Mouse (Mus musculus): ENCODE results near the gene Phkg2. TPM values are rescaled to one million over a fixed set of nuclear protein-coding genes. Genes with fewer than 3 reads are reported as not detected.
"Not testable (repeated sequence)": the region's sequence is repeated elsewhere in the genome, so short reads cannot be mapped to it uniquely, and the experiment has no call there.

Gene Phkg2
- polyA plus RNA-seq, 1 experiment from 2014 or later, result 43.4 TPM

DNA sequence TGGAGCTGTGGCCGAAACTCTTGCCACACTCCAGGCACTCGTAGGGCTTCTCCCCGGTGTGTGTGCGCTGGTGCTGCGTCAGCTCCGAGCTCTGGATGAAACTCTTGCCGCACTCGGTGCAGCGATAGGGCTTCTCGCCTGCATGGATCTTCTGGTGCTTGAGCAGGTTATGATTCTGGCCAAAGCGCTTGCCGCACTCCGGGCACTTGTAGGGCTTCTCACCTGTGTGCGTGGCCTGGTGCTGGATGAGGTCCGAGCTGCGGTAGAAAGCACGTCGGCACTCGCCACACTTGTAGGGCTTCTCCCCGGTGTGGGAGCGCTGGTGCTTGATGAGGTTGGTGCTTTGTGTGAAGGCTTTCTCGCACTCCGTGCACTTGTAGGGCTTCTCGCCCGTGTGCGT lies 38.4 kb downstream of the Phkg2 start:
- peaks cover 24% of the 10 kb centered on the region for H3K4me1 ChIP-seq
- 96% methylated on average over 26 of the region's 26 CpGs for WGBS
- H3K27ac ChIP-seq (replicated peaks), result no peak overlapping the region
- no peak for DNase-seq (ENCODE audit: low spot score)
- H3K4me3 ChIP-seq, result 0 out of 2 replicates have a peak overlapping the region, but pooled peaks have one; percentile 1
- peaks cover 15% of the 10 kb centered on the region; the same call in 1 of the 2 replicates for H3K9me3 ChIP-seq
- H3K36me3 ChIP-seq (replicated peaks), result peaks cover 72% of the 10 kb centered on the region
- no peaks in the 10 kb centered on the region for H3K27me3 ChIP-seq (replicated peaks; ENCODE audit: low read depth, poor library complexity, severe bottlenecking)

DNA sequence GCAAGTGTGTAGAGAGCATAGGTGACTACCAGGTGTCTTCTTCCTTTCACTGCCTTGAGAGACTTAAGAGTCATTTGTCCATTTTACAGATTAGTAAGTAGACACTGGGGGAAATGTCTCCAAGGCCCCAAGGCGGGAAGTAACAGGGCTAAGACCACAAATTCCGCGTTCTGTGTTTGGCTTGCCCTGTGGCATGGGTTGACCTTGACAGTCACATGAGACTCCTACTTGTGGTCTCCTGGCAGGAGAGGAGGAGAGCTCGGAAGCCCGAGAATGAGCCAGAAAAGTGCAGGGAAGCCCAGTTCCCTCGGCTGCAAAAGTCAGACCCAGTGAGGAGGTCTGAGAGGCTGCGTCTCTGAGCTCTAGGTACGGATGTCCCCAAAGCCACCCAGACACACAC lies 40.4 kb downstream of the Phkg2 start:
- no peak for DNase-seq (ENCODE audit: low spot score)
- 87% methylated on average over 8 of the region's 8 CpGs for WGBS
- no peak overlapping the region for H3K27ac ChIP-seq (replicated peaks)
- H3K4me3 ChIP-seq, result peak overlapping the region; percentile 95
- peaks cover 15% of the 10 kb centered on the region; the same call in 1 of the 2 replicates for H3K9me3 ChIP-seq
- peaks cover 25% of the 10 kb centered on the region for H3K4me1 ChIP-seq
- H3K27me3 ChIP-seq (replicated peaks; ENCODE audit: low read depth, poor library complexity, severe bottlenecking), result no peaks in the 10 kb centered on the region
- peaks cover 52% of the 10 kb centered on the region for H3K36me3 ChIP-seq (replicated peaks)

DNA sequence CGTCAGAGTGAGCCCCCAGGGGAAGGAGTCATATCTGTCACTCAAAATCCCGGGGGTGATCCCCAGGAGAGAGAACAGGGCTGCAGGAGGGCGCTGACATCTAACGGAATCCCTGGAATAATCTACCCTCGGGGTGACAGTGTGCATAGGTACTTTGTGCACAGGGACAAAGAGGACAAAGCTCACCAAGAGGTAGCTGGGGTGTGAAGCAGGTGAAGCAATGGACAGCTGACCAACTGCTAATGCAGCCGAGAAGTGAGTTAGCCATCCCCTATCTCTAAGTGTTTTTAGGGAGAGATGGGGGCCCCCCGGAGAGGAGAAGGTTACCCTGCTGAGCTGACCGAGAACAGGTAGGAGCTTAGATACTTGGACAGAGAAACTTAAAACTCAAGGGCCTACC lies 41.0 kb downstream of the Phkg2 start:
- DNase-seq (ENCODE audit: low spot score), result no peak
- H3K27ac ChIP-seq (replicated peaks), result peak overlapping the region; percentile 98
- H3K36me3 ChIP-seq (replicated peaks), result peaks cover 46% of the 10 kb centered on the region
- H3K27me3 ChIP-seq (replicated peaks; ENCODE audit: low read depth, poor library complexity, severe bottlenecking), result no peaks in the 10 kb centered on the region
- H3K9me3 ChIP-seq, result peaks cover 15% of the 10 kb centered on the region; the same call in 1 of the 2 replicates
- peaks cover 25% of the 10 kb centered on the region for H3K4me1 ChIP-seq
- peak overlapping the region; percentile 95 for H3K4me3 ChIP-seq
- 18% methylated on average over 8 of the region's 8 CpGs for WGBS

DNA sequence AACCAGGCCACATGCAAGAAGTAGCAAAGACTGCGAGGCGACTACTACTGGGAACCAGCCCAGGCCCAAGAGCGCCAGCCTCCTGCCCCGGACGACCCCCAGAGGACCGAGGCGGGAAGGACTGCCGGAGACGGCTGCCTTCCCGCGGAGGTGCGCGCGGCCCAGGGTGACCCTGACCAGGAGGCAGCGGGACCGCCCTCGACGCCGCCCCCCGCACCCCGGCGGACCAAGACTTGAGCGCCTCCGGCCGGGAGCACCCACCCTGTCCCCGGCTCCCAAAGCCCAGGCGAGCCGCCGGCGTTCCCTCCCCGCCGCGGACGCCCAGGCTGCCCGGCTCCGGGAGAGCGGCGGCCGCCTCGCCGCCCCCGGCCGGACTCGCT lies 41.4 kb downstream of the Phkg2 start:
- peak overlapping the region; percentile 98 for H3K27ac ChIP-seq (replicated peaks)
- peak overlapping the region; percentile 95 for H3K4me3 ChIP-seq
- H3K9me3 ChIP-seq, result peaks cover 15% of the 10 kb centered on the region; the same call in 1 of the 2 replicates
- peaks cover 42% of the 10 kb centered on the region for H3K36me3 ChIP-seq (replicated peaks)
- H3K4me1 ChIP-seq, result peaks cover 25% of the 10 kb centered on the region
- peak; percentile 78 for DNase-seq (ENCODE audit: low spot score)
- WGBS, result under 1% methylated on average over 44 of the region's 44 CpGs
- H3K27me3 ChIP-seq (replicated peaks; ENCODE audit: low read depth, poor library complexity, severe bottlenecking), result no peaks in the 10 kb centered on the region

DNA sequence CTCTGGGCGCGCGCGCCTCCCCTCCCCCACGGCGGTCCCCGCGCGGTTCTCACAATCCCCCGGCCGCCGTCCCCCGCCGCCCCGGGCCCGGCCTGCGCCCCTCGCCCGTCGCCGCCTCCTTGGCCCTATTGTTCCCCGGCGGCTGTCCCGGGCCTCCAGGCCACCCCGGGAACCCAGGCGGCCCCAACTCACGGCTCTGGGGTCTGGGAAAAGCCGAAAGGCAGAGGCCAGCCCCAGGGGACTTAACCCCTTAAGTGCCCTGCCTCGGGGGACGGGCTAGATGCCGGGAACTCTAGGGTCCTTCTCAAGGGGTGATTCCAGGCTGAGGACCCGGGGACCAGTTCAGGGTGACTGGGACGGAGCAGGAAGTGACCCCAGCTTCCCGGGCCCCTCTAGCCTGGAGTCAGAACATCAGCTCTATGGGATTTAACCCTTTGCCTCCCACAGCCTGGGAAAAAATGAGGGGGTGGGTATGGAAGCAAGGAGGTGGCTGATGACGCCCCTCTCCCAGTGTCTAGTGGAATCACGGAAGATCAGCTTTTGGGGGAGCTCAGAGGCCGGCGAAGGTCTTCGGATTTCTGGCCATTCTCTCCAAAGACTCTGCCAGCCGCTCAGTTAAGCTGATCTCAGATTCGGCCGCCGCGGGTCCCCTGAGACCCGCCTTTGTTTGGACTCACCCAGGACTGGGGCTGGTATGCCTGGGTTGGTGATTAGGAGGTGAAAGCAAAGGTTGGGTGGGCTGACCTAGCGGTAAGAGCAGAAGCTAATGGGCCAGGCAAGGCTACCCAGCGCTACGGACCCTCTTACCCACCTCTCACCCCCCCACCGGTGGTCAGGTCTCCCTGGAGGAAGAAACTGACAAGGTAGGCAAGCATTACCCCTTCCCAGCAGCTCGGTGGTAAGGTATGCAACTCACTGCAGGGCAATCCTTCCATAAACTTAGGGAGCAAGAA lies 42.0 kb downstream of the Phkg2 start, which contains the start of gene Zfp629:
Zfp629 (minus strand) TSS at position 907 of the 953 bp plus-strand sequence.
- peaks cover 15% of the 10 kb centered on the region; the same call in 1 of the 2 replicates for H3K9me3 ChIP-seq
- no peaks in the 10 kb centered on the region for H3K27me3 ChIP-seq (replicated peaks; ENCODE audit: low read depth, poor library complexity, severe bottlenecking)
- H3K4me3 ChIP-seq, result peak within 1 kb of the TSS; percentile 95
- peaks cover 25% of the 10 kb centered on the region for H3K4me1 ChIP-seq
- peak within 1 kb of the TSS; percentile 98 for H3K27ac ChIP-seq (replicated peaks)
- under 1% methylated on average over 50 of the region's 50 CpGs for WGBS
- H3K36me3 ChIP-seq (replicated peaks), result peaks cover 35% of the 10 kb centered on the region
- DNase-seq (ENCODE audit: low spot score), result peak; percentile 89

DNA sequence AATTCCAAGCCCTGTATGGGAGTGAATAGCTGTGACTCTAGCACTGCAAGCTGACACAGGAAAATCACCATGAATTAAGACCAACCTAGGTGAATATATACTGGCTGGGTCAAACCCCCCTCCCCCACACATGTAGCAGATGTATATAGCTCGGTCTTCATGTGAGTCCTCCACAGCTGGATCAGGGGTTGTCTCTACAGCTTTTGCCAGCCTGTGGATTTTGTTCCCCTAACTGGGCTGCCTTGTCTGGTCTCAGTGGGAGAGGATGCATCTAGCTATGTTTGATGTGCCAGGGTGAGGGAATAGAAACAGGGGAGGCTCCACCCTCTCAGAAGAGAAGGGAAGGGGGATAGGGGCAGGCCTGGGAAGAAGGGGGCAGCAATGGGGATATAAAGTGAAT lies 43.2 kb downstream of the Phkg2 start:
- H3K27ac ChIP-seq (replicated peaks), result no peak overlapping the region
- peak overlapping the region; percentile 26; the same call in 1 of the 2 replicates for H3K4me3 ChIP-seq
- WGBS, result 92% methylated on average over 1 of the region's 1 CpGs
- peaks cover 24% of the 10 kb centered on the region for H3K36me3 ChIP-seq (replicated peaks)
- no peak for DNase-seq (ENCODE audit: low spot score)
- peaks cover 25% of the 10 kb centered on the region for H3K4me1 ChIP-seq
- peaks cover 14% of the 10 kb centered on the region; the same call in 1 of the 2 replicates for H3K9me3 ChIP-seq
- H3K27me3 ChIP-seq (replicated peaks; ENCODE audit: low read depth, poor library complexity, severe bottlenecking), result no peaks in the 10 kb centered on the region

DNA sequence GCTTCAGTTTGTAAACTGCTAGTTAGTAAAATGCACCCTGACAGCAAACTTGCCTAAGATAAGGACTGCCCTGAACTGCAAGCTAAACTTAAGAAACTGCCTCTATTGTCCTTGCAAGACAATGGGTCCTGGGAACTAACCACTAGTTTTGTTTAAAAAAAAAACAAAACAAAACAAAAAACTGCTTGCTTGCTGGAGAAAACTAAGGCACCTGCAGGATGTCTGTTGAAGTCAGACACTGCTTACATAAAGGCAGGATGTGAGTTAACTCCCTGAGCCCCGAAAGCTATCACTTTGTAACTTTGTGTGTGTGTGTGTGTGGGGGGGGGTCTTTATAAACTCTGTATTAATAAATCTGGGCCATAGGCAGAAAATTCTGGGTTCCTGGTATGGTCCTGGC lies 43.7 kb downstream of the Phkg2 start:
- peaks cover 9% of the 10 kb centered on the region; the same call in 1 of the 2 replicates for H3K9me3 ChIP-seq
- WGBS, result 86% methylated on average over 1 of the region's 1 CpGs
- H3K36me3 ChIP-seq (replicated peaks), result peaks cover 18% of the 10 kb centered on the region
- peaks cover 25% of the 10 kb centered on the region for H3K4me1 ChIP-seq
- H3K4me3 ChIP-seq, result no peak overlapping the region
- no peaks in the 10 kb centered on the region for H3K27me3 ChIP-seq (replicated peaks; ENCODE audit: low read depth, poor library complexity, severe bottlenecking)
- no peak overlapping the region for H3K27ac ChIP-seq (replicated peaks)
- DNase-seq (ENCODE audit: low spot score), result no peak

DNA sequence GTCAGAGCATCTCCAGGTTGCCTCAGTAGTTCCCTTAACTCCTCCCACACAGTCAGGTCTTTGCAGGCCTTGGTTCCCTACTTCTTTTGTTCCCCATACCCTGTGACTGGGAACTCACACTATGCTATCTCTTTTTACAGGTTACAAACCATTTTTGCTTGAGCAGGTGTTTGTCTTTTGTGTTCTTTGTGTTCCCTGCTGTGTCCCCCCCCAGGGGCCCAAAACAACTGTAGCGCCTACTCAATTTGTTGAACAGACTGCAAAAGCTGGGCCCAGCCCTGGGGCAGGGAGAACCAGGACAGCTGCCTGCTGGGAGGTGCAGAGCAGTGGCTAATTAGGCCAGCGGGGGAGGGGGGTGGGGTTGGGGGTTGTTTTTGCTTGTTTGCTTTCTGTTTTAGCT lies 44.8 kb downstream of the Phkg2 start:
- 33% methylated on average over 2 of the region's 2 CpGs for WGBS
- no peaks in the 10 kb centered on the region for H3K9me3 ChIP-seq
- H3K4me3 ChIP-seq, result no peak overlapping the region
- no peak for DNase-seq (ENCODE audit: low spot score)
- no peaks in the 10 kb centered on the region for H3K27me3 ChIP-seq (replicated peaks; ENCODE audit: low read depth, poor library complexity, severe bottlenecking)
- peaks cover 7% of the 10 kb centered on the region for H3K36me3 ChIP-seq (replicated peaks)
- no peak overlapping the region for H3K27ac ChIP-seq (replicated peaks)
- H3K4me1 ChIP-seq, result peaks cover 25% of the 10 kb centered on the region

DNA sequence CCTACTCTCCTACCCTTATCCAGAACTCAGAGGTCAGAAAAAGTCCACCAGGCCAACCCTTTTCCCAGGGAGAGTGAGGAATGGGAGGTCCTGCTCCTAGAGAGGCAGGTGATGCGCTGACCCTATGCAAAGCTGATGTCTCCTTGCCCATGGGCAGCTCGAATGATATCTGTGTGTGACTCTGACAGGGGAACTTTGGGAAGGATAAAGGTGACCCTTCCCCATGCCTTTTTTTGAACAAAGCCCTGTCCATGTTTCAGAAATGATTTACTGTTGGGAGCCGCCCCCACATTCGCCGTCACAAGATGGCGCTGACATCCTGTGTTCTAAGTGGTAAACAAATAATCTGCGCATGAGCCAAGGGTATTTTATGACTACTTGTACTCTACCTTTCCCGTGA lies 45.3 kb downstream of the Phkg2 start:
- DNase-seq (ENCODE audit: low spot score); H3K9me3 ChIP-seq; H3K36me3 ChIP-seq (replicated peaks); H3K4me3 ChIP-seq; H3K27ac ChIP-seq (replicated peaks); H3K27me3 ChIP-seq (replicated peaks; ENCODE audit: low read depth, poor library complexity, severe bottlenecking): not testable (repeated sequence)
- 92% methylated on average over 7 of the region's 8 CpGs for WGBS
- peaks cover 22% of the 10 kb centered on the region for H3K4me1 ChIP-seq

DNA sequence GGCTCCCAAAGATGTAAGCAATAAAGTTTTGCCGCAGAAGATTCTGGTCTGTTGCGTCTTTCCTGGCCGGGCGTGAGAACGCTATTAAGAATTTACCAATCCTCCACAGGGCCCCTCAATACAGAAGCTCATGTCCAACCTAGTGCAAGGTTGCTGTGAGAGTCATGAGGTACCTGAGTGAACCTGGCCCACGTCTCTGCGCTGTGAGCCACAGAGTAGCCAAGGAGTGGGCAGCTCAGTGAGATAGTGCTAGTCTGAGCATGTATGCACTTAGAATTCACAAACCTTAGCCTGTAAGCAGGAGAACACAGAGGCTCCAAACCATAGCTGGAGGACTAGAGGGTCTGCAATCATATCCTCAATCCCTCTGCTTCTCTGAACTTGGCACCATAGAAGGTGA lies 52.9 kb downstream of the Phkg2 start:
- Histone ChIP-seq H3K4me3 (no peak overlapping the region), H3K36me3 (replicated peaks) (no peaks in the 10 kb centered on the region), H3K9me3 (no peaks in the 10 kb centered on the region; the same call in 1 of the 2 replicates), H3K27ac (replicated peaks) (no peak overlapping the region), H3K27me3 (replicated peaks; ENCODE audit: low read depth, poor library complexity, severe bottlenecking) (no peaks in the 10 kb centered on the region), H3K4me1 (no peaks in the 10 kb centered on the region)
- WGBS, result 96% methylated on average over 7 of the region's 7 CpGs
- no peak for DNase-seq (ENCODE audit: low spot score)

DNA sequence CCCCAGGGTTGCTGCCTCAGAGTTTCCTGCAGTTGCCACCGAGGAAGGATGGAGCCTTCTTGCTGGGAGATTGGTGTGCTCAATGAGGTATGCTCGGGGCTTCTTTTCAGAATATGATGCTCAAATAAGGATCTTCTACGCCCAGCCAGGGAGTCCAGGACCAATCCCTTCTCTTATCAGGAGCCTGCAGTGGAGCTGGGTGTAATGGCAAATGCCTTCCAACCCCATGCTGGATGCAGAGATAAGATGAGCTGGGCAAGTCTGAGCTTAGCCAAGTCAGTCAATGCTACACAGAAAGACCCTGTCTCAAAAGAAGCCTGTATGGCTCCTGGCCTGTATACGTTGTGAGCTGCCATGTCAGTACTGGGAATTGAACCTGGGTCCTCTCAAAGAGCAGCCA lies 53.3 kb downstream of the Phkg2 start:
- Histone ChIP-seq H3K9me3 (no peaks in the 10 kb centered on the region; the same call in 1 of the 2 replicates), H3K36me3 (replicated peaks) (no peaks in the 10 kb centered on the region), H3K4me1 (no peaks in the 10 kb centered on the region), H3K27me3 (replicated peaks; ENCODE audit: low read depth, poor library complexity, severe bottlenecking) (no peaks in the 10 kb centered on the region), H3K4me3 (no peak overlapping the region), H3K27ac (replicated peaks) (no peak overlapping the region)
- WGBS, result 91% methylated on average over 4 of the region's 4 CpGs
- no peak for DNase-seq (ENCODE audit: low spot score)

DNA sequence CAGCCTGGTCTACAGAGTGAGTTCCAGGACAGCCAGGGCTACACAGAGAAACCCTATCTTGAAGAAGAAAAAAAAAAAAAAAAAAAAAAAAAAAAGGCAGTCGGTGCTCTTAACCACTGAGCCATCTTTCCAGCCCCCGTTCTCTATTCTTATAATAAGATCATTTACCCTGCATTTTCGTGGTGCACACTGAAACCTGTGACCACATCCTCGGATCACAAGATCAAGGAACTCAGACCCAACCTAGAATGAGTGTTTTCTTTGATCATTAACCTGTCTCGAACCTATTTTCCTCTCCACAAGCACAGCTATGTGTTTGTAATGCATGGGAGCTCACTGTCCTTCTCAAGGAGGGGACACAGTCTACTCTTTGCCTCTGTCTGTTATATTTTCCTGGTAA lies 55.5 kb downstream of the Phkg2 start:
- 86% methylated on average over 5 of the region's 5 CpGs for WGBS
- Histone ChIP-seq H3K27ac (replicated peaks) (no peak overlapping the region), H3K9me3 (no peaks in the 10 kb centered on the region; the same call in 1 of the 2 replicates), H3K4me1 (no peaks in the 10 kb centered on the region), H3K4me3 (no peak overlapping the region), H3K36me3 (replicated peaks) (no peaks in the 10 kb centered on the region), H3K27me3 (replicated peaks; ENCODE audit: low read depth, poor library complexity, severe bottlenecking) (no peaks in the 10 kb centered on the region)
- no peak for DNase-seq (ENCODE audit: low spot score)

DNA sequence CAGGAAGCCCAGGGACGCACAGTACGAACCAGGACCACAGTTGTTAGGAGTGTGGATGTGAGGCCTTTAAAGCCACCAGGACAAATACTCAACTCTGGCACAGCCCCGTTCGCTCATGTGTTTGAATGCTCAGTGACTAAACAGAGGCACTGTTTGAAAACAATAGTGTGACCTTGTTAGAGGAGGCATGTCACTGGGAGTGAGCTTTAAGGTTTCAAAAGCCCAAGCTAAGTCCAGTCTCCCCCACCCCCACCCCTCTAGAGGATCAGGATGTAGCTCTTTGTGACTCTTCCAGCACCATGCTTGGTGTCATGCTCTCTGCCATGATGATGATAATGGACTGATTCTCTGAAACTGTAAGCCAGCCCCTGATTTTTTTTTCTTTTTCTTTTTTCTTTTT lies 58.3 kb downstream of the Phkg2 start:
- Histone ChIP-seq H3K4me1 (peaks cover 1% of the 10 kb centered on the region; the same call in 1 of the 2 replicates), H3K36me3 (replicated peaks) (no peaks in the 10 kb centered on the region), H3K9me3 (no peaks in the 10 kb centered on the region; the same call in 1 of the 2 replicates), H3K27me3 (replicated peaks; ENCODE audit: low read depth, poor library complexity, severe bottlenecking) (peaks cover 7% of the 10 kb centered on the region; the same call in 1 of the 2 replicates), H3K4me3 (no peak overlapping the region), H3K27ac (replicated peaks) (no peak overlapping the region)
- no peak for DNase-seq (ENCODE audit: low spot score)
- 78% methylated on average over 4 of the region's 4 CpGs for WGBS

All from embryonic facial prominence, embryonic 10.5 days (tissue).